Mouse (Mus musculus) ES-E14 (cell line): Measurements from ENCODE around the gene Aldh3b3. TPM values are rescaled to one million over a fixed set of nuclear protein-coding genes. Genes with fewer than 3 reads are reported as not detected.

ENCODE experiments used
- DNase-seq: peaks from one replicate; pipeline ENCODE4 v3.0.0-alpha.2; 2013; ENCODE audit warnings: low read depth, low spot score
- H3K27ac ChIP-seq: 2 replicates; pipeline ENCODE4 v1.5.1; 2012; ENCODE audit warnings: low read depth, mild to moderate bottlenecking, low read length, moderate library complexity, mixed read lengths; ENCODE audit not compliant: poor library complexity, insufficient read depth, severe bottlenecking
- H3K36me3 ChIP-seq: 2 replicates; pipeline ENCODE4 v1.6.1; 2012; ENCODE audit warnings: mild to moderate bottlenecking, low read length, moderate library complexity, mixed read lengths; ENCODE audit not compliant: control insufficient read depth, poor library complexity, insufficient read depth, severe bottlenecking
- H3K4me1 ChIP-seq, 2 experiments: fragments of 150-350 bp in 1 of 2; sonication (generic) in 1 of 2; 2 replicates each; pipeline ENCODE4 v1.6.1; 2012; ENCODE audit warnings: low read length in 2 of 2, mild to moderate bottlenecking in 1 of 2, mixed read lengths in 1 of 2; ENCODE audit not compliant: control insufficient read depth in 2 of 2, insufficient read depth in 2 of 2, poor library complexity in 1 of 2
- H3K4me3 ChIP-seq, 2 experiments: fragments of 150-350 bp in 1 of 2; sonication (generic) in 1 of 2; 2 replicates each; pipeline ENCODE4 v1.5.1; 2012; ENCODE audit warnings: low read length in 2 of 2, low read depth in 1 of 2, mild to moderate bottlenecking in 1 of 2, mixed read lengths in 1 of 2; ENCODE audit not compliant: insufficient read depth in 1 of 2, poor library complexity in 1 of 2, severe bottlenecking in 1 of 2
- H3K9ac ChIP-seq: 2 replicates; pipeline ENCODE4 v1.6.1; 2012; ENCODE audit warnings: low read depth, mild to moderate bottlenecking, low read length, mixed read lengths; ENCODE audit not compliant: poor library complexity, insufficient read depth, severe bottlenecking
- H3K9me3 ChIP-seq: fragments of 150-350 bp; sonication (generic); 2 replicates; pipeline ENCODE4 v1.6.1; 2012; ENCODE audit warnings: low read depth, mild to moderate bottlenecking, low read length; ENCODE audit not compliant: control insufficient read depth, insufficient read depth
- CHD2 ChIP-seq: IDR thresholded peaks from 2 replicates; pipeline ENCODE4 v1.6.1; 2014; ENCODE audit warnings: mild to moderate bottlenecking, low read depth, low read length, inconsistent platforms
- HCFC1 ChIP-seq: IDR thresholded peaks from 2 replicates; pipeline ENCODE4 v1.6.1; 2012; ENCODE audit warnings: low read length, inconsistent platforms, borderline replicate concordance; ENCODE audit not compliant: insufficient read depth
- MAFK ChIP-seq: IDR thresholded peaks from 2 replicates; pipeline ENCODE4 v1.6.1; 2014; ENCODE audit warnings: mild to moderate bottlenecking, low read depth, low read length, inconsistent platforms; ENCODE audit not compliant: insufficient read depth
- ZC3H11A ChIP-seq: IDR thresholded peaks from 2 replicates; pipeline ENCODE4 v1.6.1; 2012; ENCODE audit warnings: low read depth, mild to moderate bottlenecking, inconsistent platforms, low read length, borderline replicate concordance
- ZNF384 ChIP-seq: IDR thresholded peaks from 2 replicates; pipeline ENCODE4 v1.6.1; 2012; ENCODE audit warnings: low read depth, low read length, inconsistent platforms
- in situ Hi-C, 2 experiments: fragments of 600-800 bp; cut with MboI; formaldehyde crosslinking; loops; one replicate each; pipeline ENCODE4 v1.15.1; 2025; ENCODE audit warnings: low sequenced_read_pairs in 2 of 2, inconsistent platforms in 1 of 2; ENCODE audit not compliant: unreplicated experiment in 2 of 2
- total RNA-seq: library from RNA; depleted of rRNA; stranded (reverse); fragments of 300-350 nt; gene quantifications from 2 replicates; pipeline ENCODE4 v1.2.3, GENCODE M21; 2012; rRNA removed

Gene Aldh3b3
- total RNA-seq, 1 experiment: not detected

GRCm38 (mm10) chr19:4015635-4016034, 57.2 kb downstream of the Aldh3b3 start:
- no peak overlapping the region for H3K9ac ChIP-seq
- no peak for DNase-seq
- H3K4me3 ChIP-seq: no peak overlapping the region
- H3K9me3 ChIP-seq: no peaks in the 10 kb centered on the region
- TF ChIP-seq HCFC1 (no peak), MAFK (no peak), CHD2 (no peak), ZNF384 (no peak), ZC3H11A (no peak)
- peaks cover 4% of the 10 kb centered on the region; the same call in 1 of the 2 replicates for H3K36me3 ChIP-seq
- in situ Hi-C loops: no loop called here
- H3K27ac ChIP-seq: no peak overlapping the region
- peaks cover 5 to 23% of the 10 kb centered on the region in 2 experiments; a peak in 2 of 4 replicates for H3K4me1 ChIP-seq

DNA sequence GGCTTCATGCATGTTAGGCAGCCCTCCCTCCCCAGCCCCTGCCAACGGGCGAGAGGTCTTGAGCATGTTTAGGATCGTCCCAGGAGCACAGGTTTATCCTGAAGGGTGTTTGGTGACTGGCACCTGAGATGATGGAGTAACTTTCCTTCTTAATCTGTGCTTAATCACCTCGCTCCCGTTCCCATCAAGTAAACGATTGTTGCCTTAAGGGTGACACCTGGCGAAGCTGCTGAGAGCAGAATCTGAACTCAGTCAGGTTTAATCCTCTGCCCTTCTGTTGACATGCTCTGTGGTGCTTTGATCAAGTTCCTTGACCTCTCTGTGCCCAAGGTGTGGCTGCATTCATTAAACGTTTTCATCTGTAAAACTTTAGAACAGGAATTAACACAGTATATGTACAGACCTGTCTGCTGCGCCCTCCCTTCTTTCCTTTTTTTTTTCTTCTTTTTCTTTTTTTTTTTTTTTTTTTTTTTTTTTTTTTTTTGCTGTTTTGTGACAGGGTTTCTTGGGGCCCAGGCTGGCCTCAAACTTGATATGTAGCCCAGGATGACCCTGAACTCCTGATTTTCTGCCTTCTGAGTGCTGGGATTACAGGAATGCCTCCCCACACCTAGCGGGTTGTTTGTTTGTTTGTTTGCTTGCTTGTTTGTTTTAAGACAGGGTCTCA, 59.6 kb downstream of the Aldh3b3 start:
- DNase-seq: no peak
- no peaks in the 10 kb centered on the region for H3K9me3 ChIP-seq
- peaks cover 5 to 18% of the 10 kb centered on the region in 2 experiments; a peak in 2 of 4 replicates for H3K4me1 ChIP-seq
- no peak overlapping the region for H3K9ac ChIP-seq
- in situ Hi-C loops: no loop called here
- no peak overlapping the region for H3K27ac ChIP-seq
- TF ChIP-seq HCFC1 (no peak), ZNF384 (peak; percentile 59; the same call in 1 of the 2 replicates)
- no peaks in the 10 kb centered on the region for H3K36me3 ChIP-seq
- H3K4me3 ChIP-seq: no peak overlapping the region

DNA sequence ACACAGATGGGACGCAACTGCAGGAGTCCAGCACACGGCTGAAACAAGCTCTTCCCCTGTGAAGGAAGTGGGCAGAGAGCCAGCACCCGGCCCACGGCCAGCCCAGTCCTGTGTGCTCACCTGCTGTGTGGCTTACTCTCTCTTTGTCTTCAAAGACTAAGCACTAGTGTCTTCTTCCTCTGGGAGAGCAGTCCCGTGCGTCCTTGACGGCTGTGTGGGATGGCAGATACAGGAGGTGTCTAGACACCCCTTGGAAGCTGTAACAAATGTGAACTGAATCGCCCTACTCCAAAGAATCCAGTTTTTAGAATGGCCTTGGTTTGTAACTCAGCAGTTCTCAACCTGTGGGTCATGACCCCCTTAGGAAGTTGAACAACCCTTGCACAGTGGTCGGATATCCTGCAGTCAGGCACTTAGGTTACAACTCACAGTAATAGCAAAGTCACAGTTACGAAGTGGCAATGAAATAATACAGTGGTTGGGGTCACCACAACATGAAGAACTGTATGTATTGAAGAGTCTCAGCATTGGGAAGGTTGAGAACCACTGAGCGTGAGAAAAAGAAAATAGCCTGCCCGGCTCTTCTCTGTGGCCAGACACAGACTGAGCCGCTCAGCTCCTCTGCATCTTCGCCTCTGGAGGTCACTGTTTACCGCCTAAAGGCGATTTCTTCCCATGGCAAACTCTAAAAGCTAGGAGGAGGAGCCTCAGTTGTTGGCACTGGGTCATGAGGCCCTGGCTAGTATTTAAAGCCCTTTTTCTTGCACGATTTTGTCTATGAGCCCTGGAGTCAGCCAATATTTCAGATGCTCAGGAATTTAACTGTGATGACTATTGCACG, 60.5 kb downstream of the Aldh3b3 start:
- H3K4me3 ChIP-seq: peak overlapping the region in 1 of 2 experiments; percentile 35; a peak in 1 of 4 replicates
- H3K36me3 ChIP-seq: no peaks in the 10 kb centered on the region
- in situ Hi-C loops: no loop called here
- 0 out of 2 replicates have a peak overlapping the region, but pooled peaks have one; percentile 3 for H3K9ac ChIP-seq
- H3K4me1 ChIP-seq: peaks cover 5 to 18% of the 10 kb centered on the region in 2 experiments; a peak in 2 of 4 replicates
- no peaks in the 10 kb centered on the region for H3K9me3 ChIP-seq
- DNase-seq: peak; percentile 75
- TF ChIP-seq MAFK (no peak), HCFC1 (0 out of 2 replicates have a peak, but pooled peaks have one; percentile 50), CHD2 (peak; percentile 90), ZC3H11A (peak; percentile 89), ZNF384 (no peak)
- H3K27ac ChIP-seq: no peak overlapping the region

Other genes with a start within 250 kb of the Aldh3b3 start
- 25.9 and 27.2 TPM in 2 replicates for gene Kmt5b, start 191.2 kb upstream of the Aldh3b3 start, total RNA-seq
- 79.6 and 86.1 TPM in 2 replicates for gene Chka, start 106.9 kb upstream of the Aldh3b3 start, total RNA-seq
- gene Tcirg1, start 51.5 kb upstream of the Aldh3b3 start, total RNA-seq: 55.2 and 75.8 TPM in 2 replicates
- 134 and 135 TPM in 2 replicates for gene Ndufs8, start 45.9 kb upstream of the Aldh3b3 start, total RNA-seq
- gene Aldh3b1, start 28.8 kb upstream of the Aldh3b3 start, total RNA-seq: 0.76 and 1.4 TPM in 2 replicates
- 3.9 and 9.5 TPM in 2 replicates for gene Unc93b1, start 23.5 kb upstream of the Aldh3b3 start, total RNA-seq
- 0.21 and 0.62 TPM in 2 replicates for gene Aldh3b2, start 13.7 kb downstream of the Aldh3b3 start, total RNA-seq
- gene Acy3, start 27.9 kb downstream of the Aldh3b3 start, total RNA-seq: 2.1 and 2.4 TPM in 2 replicates
- not detected in 2 replicates for gene Tbx10, start 34.1 kb downstream of the Aldh3b3 start, total RNA-seq
- 22.4 and 27.2 TPM in 2 replicates for gene Nudt8, start 41.9 kb downstream of the Aldh3b3 start, total RNA-seq
- gene Gm49405, start 42.0 kb downstream of the Aldh3b3 start, total RNA-seq: 1.9 and 4.0 TPM in 2 replicates
- gene Doc2g, start 44.7 kb downstream of the Aldh3b3 start, total RNA-seq: 4.6 and 12.0 TPM in 2 replicates
- 182 and 219 TPM in 2 replicates for gene Ndufv1, start 54.2 kb downstream of the Aldh3b3 start, total RNA-seq
- 121 and 146 TPM in 2 replicates for gene Gstp1, start 79.3 kb downstream of the Aldh3b3 start, total RNA-seq
- gene Gstp2, start 87.4 kb downstream of the Aldh3b3 start, total RNA-seq: 67.4 and 138 TPM in 2 replicates
- 3.4 and 3.9 TPM in 2 replicates for gene Gstp3, start 100.9 kb downstream of the Aldh3b3 start, total RNA-seq
- gene Cabp2, start 122.9 kb downstream of the Aldh3b3 start, total RNA-seq: not detected in 2 replicates
- 39.6 and 42.7 TPM in 2 replicates for gene Cdk2ap2, start 138.5 kb downstream of the Aldh3b3 start, total RNA-seq
- gene Pitpnm1, start 141.4 kb downstream of the Aldh3b3 start, total RNA-seq: 10.5 and 17.2 TPM in 2 replicates
- 26.9 and 27.9 TPM in 2 replicates for gene Aip, start 167.2 kb downstream of the Aldh3b3 start, total RNA-seq
- 0.13 and 0.26 TPM in 2 replicates for gene Gpr152, start 181.1 kb downstream of the Aldh3b3 start, total RNA-seq
- gene Cabp4, start 185.4 kb downstream of the Aldh3b3 start, total RNA-seq: 1.3 and 1.8 TPM in 2 replicates
- 73.8 and 85.3 TPM in 2 replicates for gene Coro1b, start 190.0 kb downstream of the Aldh3b3 start, total RNA-seq
- gene Ptprcap, start 195.0 kb downstream of the Aldh3b3 start, total RNA-seq: 9.5 and 15.1 TPM in 2 replicates
- gene Rps6kb2, start 204.7 kb downstream of the Aldh3b3 start, total RNA-seq: 19.7 and 26.6 TPM in 2 replicates
- gene Carns1, start 216.8 kb downstream of the Aldh3b3 start, total RNA-seq: 2.3 and 3.3 TPM in 2 replicates
- 2.9 and 3.5 TPM in 2 replicates for gene Tbc1d10c, start 232.6 kb downstream of the Aldh3b3 start, total RNA-seq
- 407 and 426 TPM in 2 replicates for gene Ppp1ca, start 233.4 kb downstream of the Aldh3b3 start, total RNA-seq
- gene Rad9a, start 243.0 kb downstream of the Aldh3b3 start, total RNA-seq: 33.1 and 42.1 TPM in 2 replicates